16 mouse cellular contexts compared by ENCODE assay signal in the genomic region with DNA sequence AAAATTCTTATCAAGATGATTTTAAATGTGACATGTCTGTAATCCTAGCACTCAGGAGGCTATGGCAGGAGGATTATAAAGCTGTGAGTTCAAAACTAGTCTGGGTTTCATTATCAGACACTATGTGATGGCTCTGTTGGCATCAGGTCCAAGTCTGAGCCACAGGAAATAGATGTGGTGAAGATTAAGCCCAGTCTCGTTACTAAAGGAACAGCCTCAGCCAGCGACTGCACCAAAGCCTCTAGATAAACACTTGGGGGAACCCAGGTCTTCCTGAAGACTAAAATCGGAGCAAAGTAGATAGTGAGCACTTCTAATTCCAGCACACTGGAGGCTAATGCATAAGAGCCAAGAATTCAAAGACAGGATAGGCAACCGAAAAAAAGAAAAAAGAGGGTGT. TPM values are rescaled to one million over a fixed set of nuclear protein-coding genes. Genes with fewer than 3 reads are reported as not detected.
"Had no signal": no experiment of that assay in that cellular context is flagged by ENCODE, and none has a peak within 500 bp of the region (broad histone marks: within the 10 kb centered on the region; RNA-seq: fewer than 3 reads in every experiment).

No protein-coding gene starts in this region.

- H3K9ac ChIP-seq: limb, embryonic 15.5 days; liver, embryonic 15.5 days; lung, embryonic 15.5 days; midbrain, embryonic 15.5 days; neural tube, embryonic 13.5 days had no signal

- ATAC-seq: midbrain, embryonic 15.5 days had no signal

- H3K9me3 ChIP-seq: limb, embryonic 15.5 days; liver, embryonic 15.5 days; lung, embryonic 15.5 days; midbrain, embryonic 10.5 days; midbrain, embryonic 15.5 days; neural tube, embryonic 13.5 days had no signal

- H3K4me2 ChIP-seq: limb, embryonic 15.5 days; liver, embryonic 15.5 days; lung, embryonic 15.5 days; midbrain, embryonic 15.5 days; neural tube, embryonic 13.5 days had no signal

- H3K36me3 ChIP-seq: limb, embryonic 15.5 days; liver, embryonic 15.5 days; lung, embryonic 15.5 days; midbrain, embryonic 10.5 days; midbrain, embryonic 15.5 days; neural tube, embryonic 13.5 days had no signal

- H3K4me3 ChIP-seq: limb, embryonic 15.5 days; liver, embryonic 15.5 days; lung, embryonic 15.5 days; midbrain, embryonic 10.5 days; midbrain, embryonic 15.5 days; neural tube, embryonic 13.5 days had no signal

- H3K27me3 ChIP-seq: limb, embryonic 15.5 days; liver, embryonic 15.5 days; lung, embryonic 15.5 days; midbrain, embryonic 15.5 days had no signal

- H3K4me1 ChIP-seq: limb, embryonic 15.5 days; liver, embryonic 15.5 days; midbrain, embryonic 10.5 days; midbrain, embryonic 15.5 days; neural tube, embryonic 13.5 days had no signal

- DNase-seq: layer of hippocampus, adult 9-11 months; layer of hippocampus, postnatal 36 days; right cerebral cortex, adult 18-20 months; right cerebral cortex, postnatal 25 days; thymus, adult 2 months; thymus, postnatal 25 days had no signal

- H3K27ac ChIP-seq: hindbrain, postnatal 0 days; limb, embryonic 15.5 days; liver, embryonic 15.5 days; lung, embryonic 15.5 days; midbrain, embryonic 10.5 days; midbrain, embryonic 15.5 days; neural tube, embryonic 13.5 days had no signal

RNA-seq across cellular contexts. Expression of a gene that starts 52.9 kb away (rescaled TPM):
- total RNA-seq: layer of hippocampus, adult 18-20 months; layer of hippocampus, postnatal 36 days; left cerebral cortex, adult 8-10 months; left cerebral cortex, postnatal 25 days had no signal
